Mouse (Mus musculus) brain, embryonic 14.5 days (tissue): ENCODE results near the gene B4galt2. TPM values are rescaled to one million over a fixed set of nuclear protein-coding genes. Genes with fewer than 3 reads are reported as not detected.
A peak's percentile ranks its signal among the peaks of the same experiment; 100 is the strongest.

Experiments used
- DNase-seq: peaks from one replicate; pipeline ENCODE4 v3.0.0-alpha.2; 2011; ENCODE audit warnings: low read depth
- CTCF ChIP-seq: fragments of 200-500 bp; IDR thresholded peaks from 2 replicates; pipeline ENCODE4 v1.5.1; 2012; ENCODE audit warnings: inconsistent platforms, mild to moderate bottlenecking, moderate library complexity, borderline replicate concordance; ENCODE audit not compliant: insufficient read depth, insufficient read length; ENCODE audit errors: extremely low read depth
- POLR2A ChIP-seq: fragments of 200-500 bp; IDR thresholded peaks from 2 replicates; pipeline ENCODE4 v1.6.1; 2012; ENCODE audit warnings: mild to moderate bottlenecking, inconsistent platforms, borderline replicate concordance; ENCODE audit not compliant: poor library complexity, insufficient read depth, insufficient read length, severe bottlenecking; ENCODE audit errors: extremely low read depth
- polyA plus RNA-seq: library from polyadenylated mRNA; depleted of rRNA; stranded (reverse); fragments of >200 nt; gene quantifications from 2 replicates; pipeline ENCODE4 v1.2.3, GENCODE M21; 2012

Gene B4galt2
- polyA plus RNA-seq, 1 experiment, result 175 TPM

- no peak for DNase-seq
- no peak for TF ChIP-seq CTCF
- no peak for TF ChIP-seq POLR2A
Measured at GRCm38 (mm10) chr4:117917847-117918246, 34.6 kb upstream of the B4galt2 start.

DNA sequence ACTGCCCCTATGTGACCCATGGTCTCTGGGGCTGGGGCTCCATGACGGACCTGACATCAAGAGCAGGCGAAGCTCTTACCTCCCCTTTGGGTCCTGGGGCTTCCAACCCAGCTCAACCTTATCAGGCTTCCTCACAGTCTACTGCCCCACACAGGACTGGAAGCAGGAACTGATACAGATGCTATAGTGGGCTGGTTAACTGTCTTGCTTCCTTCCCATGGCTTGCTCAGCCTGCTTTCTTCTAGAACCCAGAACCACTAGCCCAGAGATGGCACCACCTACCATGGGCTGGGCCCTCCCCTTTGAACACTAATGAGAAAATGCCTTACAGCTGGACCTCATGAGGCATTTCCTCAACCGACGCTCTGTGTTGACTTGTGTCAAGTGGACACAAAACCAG, 34.1 kb upstream of the B4galt2 start:
- TF ChIP-seq POLR2A, result no peak
- no peak for TF ChIP-seq CTCF
- no peak for DNase-seq

- TF ChIP-seq CTCF (no peak), POLR2A (no peak)
- DNase-seq, result no peak
Measured at GRCm38 (mm10) chr4:117916386-117916785, 33.1 kb upstream of the B4galt2 start.

DNA sequence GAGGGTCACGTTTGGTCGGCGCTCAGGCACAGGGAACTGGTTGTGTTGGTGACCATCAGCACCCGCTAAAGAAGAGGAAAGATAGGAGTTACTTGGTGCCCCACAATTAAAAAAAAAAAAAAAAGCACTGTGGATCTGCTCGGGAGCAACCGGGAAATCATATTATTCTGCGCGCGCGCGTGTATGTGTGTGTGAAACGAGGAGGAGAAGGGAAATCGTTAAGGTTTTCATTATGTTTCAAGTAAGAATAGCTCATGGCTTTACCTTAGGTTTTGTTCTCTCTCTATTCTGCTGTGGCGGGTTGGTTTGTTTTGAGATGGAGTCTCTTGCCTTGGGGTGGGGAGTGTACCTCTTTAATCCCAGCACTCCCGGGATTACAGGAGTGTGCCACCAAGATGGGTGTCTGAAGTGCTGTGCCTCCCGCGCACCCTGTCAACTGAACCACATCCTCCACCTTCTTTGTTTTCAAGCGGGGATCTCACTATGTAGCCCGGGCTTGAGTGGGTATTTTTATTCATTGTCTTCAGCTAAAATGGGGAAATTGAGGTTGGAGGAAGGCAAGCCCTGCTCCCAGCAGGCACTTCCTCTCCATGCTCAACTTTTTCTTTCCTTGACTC, 32.3 kb upstream of the B4galt2 start:
- TF ChIP-seq POLR2A (no peak), CTCF (no peak)

GRCm38 (mm10) chr4:117914591-117915442, 31.5 kb upstream of the B4galt2 start, which contains the start of gene Ipo13:
TSS of gene Ipo13 (minus strand) at chr4:117914999.
- peak; percentile 98 for DNase-seq
- TF ChIP-seq POLR2A (peak; percentile 67), CTCF (no peak)

More for the DNA sequence above, 32.3 kb upstream of the B4galt2 start:
- no peak for DNase-seq

GRCm38 (mm10) chr4:117914031-117914430, 30.7 kb upstream of the B4galt2 start:
- TF ChIP-seq CTCF (no peak), POLR2A (no peak)

DNA sequence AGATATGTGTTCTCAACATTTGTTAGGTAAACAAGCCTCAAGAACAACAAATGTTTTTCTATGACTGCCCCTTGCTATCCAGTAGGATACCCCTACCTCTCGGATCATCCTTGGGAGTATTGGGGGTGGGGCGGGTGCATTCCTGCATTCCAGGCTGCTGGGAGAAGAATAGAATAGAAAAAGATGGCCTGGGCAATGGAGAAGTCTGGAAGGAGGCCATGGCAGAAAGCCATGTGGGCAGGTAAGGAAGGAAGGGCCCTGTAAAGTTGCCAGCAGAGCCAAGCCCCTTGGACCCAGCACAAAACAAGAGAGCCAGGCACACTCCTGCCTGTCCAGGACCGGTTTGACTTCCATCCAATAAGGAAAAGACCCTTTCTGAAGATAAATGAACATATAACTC, 30.1 kb upstream of the B4galt2 start:
- DNase-seq, result peak; percentile 40

More at GRCm38 (mm10) chr4:117914031-117914430, 30.7 kb upstream of the B4galt2 start:
- no peak for DNase-seq

DNA sequence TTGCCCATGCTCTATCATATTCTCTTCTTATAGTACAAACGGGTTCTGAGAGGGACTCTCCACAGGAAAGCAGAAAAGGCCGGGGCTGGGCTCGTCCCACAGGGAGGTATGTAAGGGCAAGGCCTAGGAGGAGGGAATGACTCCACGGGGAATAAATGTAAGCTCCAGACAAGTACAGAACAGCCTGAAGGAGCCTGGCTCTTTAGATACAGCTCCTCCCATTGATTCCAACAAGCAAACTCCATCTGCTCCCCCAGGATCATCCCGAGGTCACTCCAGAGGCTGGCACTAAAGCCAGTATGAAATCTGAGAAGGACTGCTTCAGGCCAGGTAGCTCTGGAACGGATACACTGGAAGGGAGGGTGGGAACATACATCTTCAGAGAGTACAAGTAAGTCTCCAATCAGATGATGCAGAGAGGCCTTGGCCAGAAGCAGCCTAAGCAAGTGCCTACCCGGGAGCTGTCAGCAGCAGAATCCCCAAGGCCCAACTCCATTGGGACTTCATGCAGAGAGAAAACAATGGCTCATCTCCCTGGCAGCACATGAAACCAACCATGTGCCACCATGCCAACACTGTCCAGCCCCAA, 29.5 kb upstream of the B4galt2 start:
- TF ChIP-seq CTCF, result no peak
- no peak for TF ChIP-seq POLR2A
- no peak for DNase-seq

More for the DNA sequence above, 30.1 kb upstream of the B4galt2 start:
- TF ChIP-seq CTCF (no peak), POLR2A (no peak)

GRCm38 (mm10) chr4:117912131-117912561, 28.9 kb upstream of the B4galt2 start:
- TF ChIP-seq CTCF (no peak), POLR2A (no peak)
- DNase-seq, result no peak

GRCm38 (mm10) chr4:117908834-117909453, 25.7 kb upstream of the B4galt2 start:
- TF ChIP-seq POLR2A, result no peak
- no peak for TF ChIP-seq CTCF
- DNase-seq, result peak; percentile 93

GRCm38 (mm10) chr4:117906196-117906595, 22.9 kb upstream of the B4galt2 start:
- TF ChIP-seq POLR2A (no peak), CTCF (no peak)
- DNase-seq, result no peak
